ENCODE assay signal across 30 mouse cellular contexts in genomic region chr9:51215949-51216348, GRCm38 (mm10). TPM values are rescaled to one million over a fixed set of nuclear protein-coding genes. Genes with fewer than 3 reads are reported as not detected.
DNase-seq lines count a peak whose midpoint lies in the region; ATAC-seq and TF ChIP-seq lines count a peak whose summit lies in the region.
"Had no signal": no experiment of that assay in that cellular context is flagged by ENCODE, and none has a peak within 500 bp of the region (broad histone marks: within the 10 kb centered on the region; RNA-seq: fewer than 3 reads in every experiment).

No protein-coding gene starts in this region.

- peaks cover 51% of the 10 kb centered on the region for H3K79me2 ChIP-seq in CH12.LX (replicated peaks; ENCODE audit: control insufficient read depth, extremely low read depth, insufficient read depth, poor library complexity, severe bottlenecking)

- TF ChIP-seq EP300 in CH12.LX (IDR thresholded peaks at IDR 0.05; ENCODE audit: low read length) = no peak

- H3K9ac ChIP-seq in CH12.LX (ENCODE audit: insufficient read depth, low read depth) = peak overlapping the region; percentile 62
- no peak overlapping the region for H3K9ac ChIP-seq in forebrain, embryonic 13.5 days
- H3K9ac ChIP-seq: embryonic facial prominence, embryonic 13.5 days; forebrain, embryonic 12.5 days; heart, embryonic 13.5 days; hindbrain, embryonic 14.5 days had no signal

- H3K4me2 ChIP-seq in CH12.LX (ENCODE audit: insufficient read depth, low read depth, poor library complexity, severe bottlenecking) = peak overlapping the region; percentile 95
- no peak overlapping the region for H3K4me2 ChIP-seq in forebrain, embryonic 13.5 days
- H3K4me2 ChIP-seq: embryonic facial prominence, embryonic 13.5 days; forebrain, embryonic 12.5 days; heart, embryonic 13.5 days; hindbrain, embryonic 14.5 days had no signal

- DNase-seq in spleen, adult 2 months (ENCODE audit: low read depth in 1 of 2, low spot score in 2 of 2) = no peak
- no peak for DNase-seq in spleen, postnatal 4 days (ENCODE audit: low spot score in 2 of 2)
- DNase-seq in CH12.LX (ENCODE audit: extremely low read depth) (peak; percentile 35), MEL-GATA-1-ER (ENCODE audit: extremely low read depth, low read depth) (peak; percentile 32)
- DNase-seq in layer of hippocampus, postnatal 36 days = no peak
- no peak for DNase-seq in adrenal gland, postnatal 10 days
- DNase-seq: adrenal gland, adult 8-10 months; cerebellum, adult 11-12 months; cerebellum, adult 8-10 months; cerebellum, postnatal 10 days; cerebellum, postnatal 36 days; gastrocnemius, postnatal 14 days; heart, postnatal 14 days; heart, postnatal 4 days had no signal

- in situ Hi-C loops in CH12.LX (cut with MboI; ENCODE audit: low pct_ligation_motif_present, low pct_unique_long_range_greater_than_20kb, low sequenced_read_pairs) = no loop called here

- no peaks in the 10 kb centered on the region for H3K9me3 ChIP-seq in CH12.LX (replicated peaks; ENCODE audit: low read length)
- H3K9me3 ChIP-seq in forebrain, embryonic 13.5 days (replicated peaks) = no peaks in the 10 kb centered on the region
- H3K9me3 ChIP-seq: embryonic facial prominence, embryonic 10.5 days; embryonic facial prominence, embryonic 13.5 days; forebrain, embryonic 12.5 days; G1E; heart, embryonic 13.5 days had no signal

- dilution Hi-C loops in CH12.LX (cut with MboI; ENCODE audit: extremely low pct_ligation_motif_present, extremely low pct_unique_long_range_greater_than_20kb, low sequenced_read_pairs) = no loop called here

- no peak for TF ChIP-seq CTCF in spleen, adult 2 months (IDR thresholded peaks at IDR 0.05; ENCODE audit: extremely low read depth, insufficient read depth, insufficient read length, insufficient replicate concordance)
- no peak for TF ChIP-seq CTCF in CH12.LX (conservative IDR thresholded peaks at IDR 0.05 in 1 of 2, IDR thresholded peaks at IDR 0.05 in 1 of 2; ENCODE audit: low read depth in 2 of 2, low read length in 2 of 2)
- TF ChIP-seq CTCF in small intestine, adult 2 months (IDR thresholded peaks at IDR 0.05; ENCODE audit: extremely low read depth, insufficient read length, insufficient replicate concordance, low read depth, low read length) = no peak

- ATAC-seq in forebrain, embryonic 13.5 days = no peak
- ATAC-seq: activated CD4-positive, CD25-positive, alpha-beta regulatory T cell, adult 4 months; forebrain, embryonic 16.5 days had no signal

- H3K27ac ChIP-seq in spleen, adult 2 months (ENCODE audit: insufficient read depth, low read length) = peak overlapping the region; percentile 67
- H3K27ac ChIP-seq in CH12.LX (ENCODE audit: insufficient read depth, low read depth) = peak overlapping the region; percentile 64; the same call in 1 of the 2 replicates
- H3K27ac ChIP-seq in small intestine, adult 2 months (ENCODE audit: insufficient read depth, low read depth, low read length) = no peak overlapping the region
- no peak overlapping the region for H3K27ac ChIP-seq in forebrain, embryonic 13.5 days
- H3K27ac ChIP-seq: embryonic facial prominence, embryonic 10.5 days; embryonic facial prominence, embryonic 13.5 days; forebrain, embryonic 12.5 days; heart, embryonic 13.5 days; hindbrain, embryonic 14.5 days had no signal

- H3K27me3 ChIP-seq in spleen, adult 2 months (ENCODE audit: control insufficient read depth, insufficient read depth, low read length) = no peaks in the 10 kb centered on the region
- H3K27me3 ChIP-seq in CH12.LX (replicated peaks) = no peaks in the 10 kb centered on the region
- no peaks in the 10 kb centered on the region for H3K27me3 ChIP-seq in small intestine, adult 2 months (ENCODE audit: control insufficient read depth, insufficient read depth, low read length)
- no peaks in the 10 kb centered on the region for H3K27me3 ChIP-seq in forebrain, embryonic 13.5 days
- H3K27me3 ChIP-seq: embryonic facial prominence, embryonic 13.5 days; forebrain, embryonic 12.5 days; heart, embryonic 13.5 days had no signal

- no peak for TF ChIP-seq RAD21 in CH12.LX (IDR thresholded peaks at IDR 0.05; ENCODE audit: low read depth, low read length)

- peak overlapping the region; percentile 49 for H3K4me3 ChIP-seq in spleen, adult 2 months (ENCODE audit: extremely low read depth, insufficient read depth, insufficient read length)
- peak overlapping the region; percentile 58 to 85 (median 81) for H3K4me3 ChIP-seq in CH12.LX (replicated peaks in 1 of 3; ENCODE audit: low read depth in 2 of 3, low read length in 2 of 3, poor library complexity in 1 of 3)
- H3K4me3 ChIP-seq in small intestine, adult 2 months (ENCODE audit: low read depth, low read length) = peak overlapping the region; percentile 22; the same call in 1 of the 2 replicates
- H3K4me3 ChIP-seq in forebrain, embryonic 13.5 days = no peak overlapping the region
- H3K4me3 ChIP-seq: embryonic facial prominence, embryonic 10.5 days; embryonic facial prominence, embryonic 13.5 days; erythroblast, embryonic 14.5 days; forebrain, embryonic 12.5 days; heart, embryonic 13.5 days had no signal

- 0 out of 2 replicates have a peak, but pooled peaks cover 2% of the 10 kb centered on the region for H3K36me3 ChIP-seq in spleen, adult 2 months (ENCODE audit: control insufficient read depth, insufficient read depth, low read length)
- H3K36me3 ChIP-seq in CH12.LX (replicated peaks in 1 of 2; ENCODE audit: control insufficient read depth in 1 of 2, insufficient read depth in 1 of 2, low read length in 1 of 2) = peaks cover 0 to 17% of the 10 kb centered on the region in 2 experiments
- H3K36me3 ChIP-seq in small intestine, adult 2 months (ENCODE audit: control insufficient read depth, insufficient read depth, low read length) = no peaks in the 10 kb centered on the region
- no peaks in the 10 kb centered on the region for H3K36me3 ChIP-seq in forebrain, embryonic 13.5 days (ENCODE audit: poor library complexity, severe bottlenecking)
- H3K36me3 ChIP-seq: embryonic facial prominence, embryonic 10.5 days; embryonic facial prominence, embryonic 13.5 days; forebrain, embryonic 12.5 days; G1E; heart, embryonic 13.5 days had no signal

- 45% methylated on average over 6 of the region's 6 CpGs for WGBS in spleen, adult 2 months
- 75% methylated on average over 6 of the region's 6 CpGs for WGBS in small intestine, adult 2 months
- 83% methylated on average over 6 of the region's 6 CpGs for whole genome bisulfite sequencing in forebrain, embryonic 13.5 days

- TF ChIP-seq POLR2A in spleen, adult 2 months (IDR thresholded peaks at IDR 0.05; ENCODE audit: low read depth, low read length) = no peak
- TF ChIP-seq POLR2A in CH12.LX (IDR thresholded peaks at IDR 0.05; ENCODE audit: low read depth, low read length) = no peak
- TF ChIP-seq POLR2A in small intestine, adult 2 months (IDR thresholded peaks at IDR 0.05; ENCODE audit: low read depth, low read length) = no peak

- H3K4me1 ChIP-seq in spleen, adult 2 months (ENCODE audit: control insufficient read depth, insufficient read depth, insufficient read length) = peaks cover 9% of the 10 kb centered on the region; the same call in 1 of the 2 replicates
- peaks cover 10 to 61% of the 10 kb centered on the region in 2 experiments for H3K4me1 ChIP-seq in CH12.LX (ENCODE audit: control insufficient read depth in 1 of 2, insufficient read depth in 2 of 2)
- H3K4me1 ChIP-seq in small intestine, adult 2 months (ENCODE audit: control insufficient read depth, insufficient read depth, insufficient read length, low read length) = peaks cover 3% of the 10 kb centered on the region; the same call in 1 of the 2 replicates
- no peaks in the 10 kb centered on the region for H3K4me1 ChIP-seq in forebrain, embryonic 13.5 days
- H3K4me1 ChIP-seq: forebrain, embryonic 12.5 days; heart, embryonic 13.5 days had no signal

TF ChIP-seq in CH12.LX, 34 proteins besides CTCF, POLR2A, EP300 and RAD21:
- TF ChIP-seq POLR2AphosphoS2 (IDR thresholded peaks at IDR 0.05; ENCODE audit: low read depth, low read length) = no peak
- TF ChIP-seq NELFE (IDR thresholded peaks at IDR 0.05; ENCODE audit: low read depth, low read length) = no peak
- TF ChIP-seq ZMIZ1 (IDR thresholded peaks at IDR 0.05; ENCODE audit: low read depth, low read length) = no peak
- no peak for TF ChIP-seq CHD2 (IDR thresholded peaks at IDR 0.05; ENCODE audit: low read length)
- no peak for TF ChIP-seq BHLHE40 (IDR thresholded peaks at IDR 0.05; ENCODE audit: low read depth, low read length)
- no peak for TF ChIP-seq MAZ (IDR thresholded peaks at IDR 0.05; ENCODE audit: low read depth, low read length)
- no peak for TF ChIP-seq PAX5 (IDR thresholded peaks at IDR 0.05; ENCODE audit: low read length)
- TF ChIP-seq NRF1 (IDR thresholded peaks at IDR 0.05; ENCODE audit: low read depth, low read length) = no peak
- no peak for TF ChIP-seq ZKSCAN1 (IDR thresholded peaks at IDR 0.05; ENCODE audit: borderline replicate concordance, low read depth, low read length)
- no peak for TF ChIP-seq MEF2A (IDR thresholded peaks at IDR 0.05; ENCODE audit: borderline replicate concordance, low read depth, low read length)
- no peak for TF ChIP-seq ELF1 (IDR thresholded peaks at IDR 0.05; ENCODE audit: low read depth, low read length)
- TF ChIP-seq E2F4 (IDR thresholded peaks at IDR 0.05; ENCODE audit: insufficient replicate concordance, low read depth, low read length) = no peak
- TF ChIP-seq MYC (IDR thresholded peaks at IDR 0.05; ENCODE audit: low read depth, low read length) = no peak
- no peak for TF ChIP-seq ZC3H11A (IDR thresholded peaks at IDR 0.05; ENCODE audit: low read depth, low read length)
- no peak for TF ChIP-seq GABPA (IDR thresholded peaks at IDR 0.05; ENCODE audit: insufficient replicate concordance, low read depth, low read length)
- no peak for TF ChIP-seq UBTF (IDR thresholded peaks at IDR 0.05; ENCODE audit: low read depth, low read length)

RNA-seq across cellular contexts. Expression of gene Pou2af1, which starts 2.4 kb away (rescaled TPM):
- polyA plus RNA-seq in spleen, adult 2 months (2012; rRNA removed) = 171 and 264 TPM in 2 replicates
- total RNA-seq in CH12.LX (2012; rRNA removed) (87.4 and 108 TPM in 2 replicates), CH12.LX (2014; rRNA removed) (173 and 183 TPM in 2 replicates)
- 255 and 303 TPM in 2 replicates for polyA plus RNA-seq in CH12.LX (2012; ENCODE audit: insufficient read length, low read depth)
- polyA plus RNA-seq in small intestine, adult 2 months (2012; rRNA removed) = 14.0 and 32.6 TPM in 2 replicates
- 0.06 and 0.09 TPM in 2 replicates for polyA plus RNA-seq in forebrain, embryonic 13.5 days (2015; fragmentation: Nextera tagmentation; extraction: Ambion mirVana)
- not detected for total RNA-seq in layer of hippocampus, postnatal 36 days (2021)
- total RNA-seq in adrenal gland, postnatal 10 days (2021) = 1 to 10 TPM; 1.8 to 3.0 TPM
- polyA plus RNA-seq: embryonic facial prominence, embryonic 10.5 days; forebrain, embryonic 12.5 days; forebrain, embryonic 16.5 days; G1E; heart, embryonic 13.5 days; hindbrain, embryonic 11.5 days; hindbrain, embryonic 14.5 days had no signal

RNA-seq across cellular contexts. Expression of gene Gm32742, which starts 50.6 kb away (rescaled TPM):
- 0.02 and 0.06 TPM in 2 replicates for polyA plus RNA-seq in spleen, adult 2 months (2012; rRNA removed)
- 0.38 and 0.42 TPM in 2 replicates for total RNA-seq in CH12.LX (2012; rRNA removed)
- 0.23 TPM in 2 replicates for total RNA-seq in CH12.LX (2014; rRNA removed)
- polyA plus RNA-seq in CH12.LX (2012; ENCODE audit: insufficient read length, low read depth) = 0.74 and 0.77 TPM in 2 replicates
- 0.52 and 0.75 TPM in 2 replicates for polyA plus RNA-seq in small intestine, adult 2 months (2012; rRNA removed)
- 0.04 TPM in 1 of 2 replicates, not detected in the other for polyA plus RNA-seq in forebrain, embryonic 13.5 days (2015; fragmentation: Nextera tagmentation; extraction: Ambion mirVana)
- not detected for total RNA-seq in layer of hippocampus, postnatal 36 days (2021)
- total RNA-seq in adrenal gland, postnatal 10 days (2021) = not detected
- total RNA-seq: adrenal gland, adult 8-10 months; adrenal gland, postnatal 4 days; gastrocnemius, adult 18-20 months; gastrocnemius, postnatal 14 days; gastrocnemius, postnatal 4 days; heart, postnatal 14 days; heart, postnatal 4 days had no signal
- polyA plus RNA-seq: activated CD4-positive, CD25-positive, alpha-beta regulatory T cell, adult 4 months; erythroblast, embryonic 14.5 days; hindbrain, embryonic 11.5 days; hindbrain, embryonic 14.5 days; intestine, embryonic 14.5 days had no signal

Comparison
In these comparisons a context has a peak if more than half of its experiments do, and no peak if none do; other contexts are left out.
1. DNase-seq: peak in CH12.LX (single experiment) and MEL-GATA-1-ER (single experiment); none in spleen, adult 2 months (0 of 2), spleen, postnatal 4 days (0 of 2), layer of hippocampus, postnatal 36 days (0 of 2) and adrenal gland, postnatal 10 days (single experiment).
2. H3K27ac ChIP-seq: peak in spleen, adult 2 months (single experiment) and CH12.LX (single experiment); none in small intestine, adult 2 months (single experiment) and forebrain, embryonic 13.5 days (single experiment).
3. RNA of gene Pou2af1, which starts 2.4 kb away (polyA plus RNA-seq): 255 to 303 TPM in CH12.LX, 171 to 264 TPM in spleen, adult 2 months and 14.0 to 32.6 TPM in small intestine, adult 2 months; 0.06 to 0.09 TPM in forebrain, embryonic 13.5 days; every median in the first group is over 10 times any median in the second.